Mouse (Mus musculus): ENCODE measurements around the gene Supt7l. TPM values are rescaled to one million over a fixed set of nuclear protein-coding genes. Genes with fewer than 3 reads are reported as not detected.

The Supt7l gene
- polyA plus RNA-seq (2015; fragmentation: Nextera tagmentation; extraction: Ambion mirVana): 10.6 and 11.8 TPM in 2 replicates

GRCm38 (mm10) chr5:31527707-31528106 lies at the start of gene Supt7l:
Gene Supt7l (minus strand): TSS chr5:31527807.

GRCm38 (mm10) chr5:31526354-31527116 lies 1.1 kb downstream of the Supt7l start, which contains the start of gene Slc4a1ap:
Gene Slc4a1ap (plus strand): TSS chr5:31526995.

GRCm38 (mm10) chr5:31494513-31495297 lies 32.9 kb downstream of the Supt7l start, which contains the start of gene Gpn1:
Gene Gpn1 (plus strand): TSS chr5:31494741.

GRCm38 (mm10) chr5:31485440-31485839 lies 42.2 kb downstream of the Supt7l start, which contains the start of gene 4930548H24Rik:
Gene 4930548H24Rik (plus strand): TSS chr5:31485740.

Other genes starting within 250 kb of the Supt7l start
- gene Ift172, start 236.7 kb downstream of the Supt7l start, polyA plus RNA-seq (2015; fragmentation: Nextera tagmentation; extraction: Ambion mirVana): 10.1 and 11.2 TPM in 2 replicates
- 14.3 and 18.7 TPM in 2 replicates for gene Fndc4, start 231.7 kb downstream of the Supt7l start, polyA plus RNA-seq (2015; fragmentation: Nextera tagmentation; extraction: Ambion mirVana)
- gene Gckr, start 230.4 kb downstream of the Supt7l start, polyA plus RNA-seq (2015; fragmentation: Nextera tagmentation; extraction: Ambion mirVana): 0.19 and 0.22 TPM in 2 replicates
- gene Zfp512, start 75.4 kb downstream of the Supt7l start, polyA plus RNA-seq (2015; fragmentation: Nextera tagmentation; extraction: Ambion mirVana): 15.9 and 17.5 TPM in 2 replicates
- gene 4930548H24Rik, start 42.1 kb downstream of the Supt7l start, polyA plus RNA-seq (2015; fragmentation: Nextera tagmentation; extraction: Ambion mirVana): not detected in 2 replicates
- 20.9 and 25.3 TPM in 2 replicates for gene Gpn1, start 33.1 kb downstream of the Supt7l start, polyA plus RNA-seq (2015; fragmentation: Nextera tagmentation; extraction: Ambion mirVana)
- 16.9 and 17.6 TPM in 2 replicates for gene Slc4a1ap, start 812 bp downstream of the Supt7l start, polyA plus RNA-seq (2015; fragmentation: Nextera tagmentation; extraction: Ambion mirVana)
- gene Mrpl33, start 69.1 kb upstream of the Supt7l start, polyA plus RNA-seq (2015; fragmentation: Nextera tagmentation; extraction: Ambion mirVana): 471 and 480 TPM in 2 replicates
- gene Rbks, start 169.8 kb upstream of the Supt7l start, polyA plus RNA-seq (2015; fragmentation: Nextera tagmentation; extraction: Ambion mirVana): 2.3 and 5.0 TPM in 2 replicates
- gene Babam2, start 169.9 kb upstream of the Supt7l start, polyA plus RNA-seq (2015; fragmentation: Nextera tagmentation; extraction: Ambion mirVana): 42.2 and 45.6 TPM in 2 replicates

Measured in skeletal muscle tissue, postnatal 0 days (tissue).